Mouse (Mus musculus) kidney, adult 18-20 months (tissue): ENCODE results near the gene Slc30a2.

ENCODE experiments used
- DNase-seq: peaks from one replicate; pipeline ENCODE4 v3.0.0; 2021

The Slc30a2 gene

DNA sequence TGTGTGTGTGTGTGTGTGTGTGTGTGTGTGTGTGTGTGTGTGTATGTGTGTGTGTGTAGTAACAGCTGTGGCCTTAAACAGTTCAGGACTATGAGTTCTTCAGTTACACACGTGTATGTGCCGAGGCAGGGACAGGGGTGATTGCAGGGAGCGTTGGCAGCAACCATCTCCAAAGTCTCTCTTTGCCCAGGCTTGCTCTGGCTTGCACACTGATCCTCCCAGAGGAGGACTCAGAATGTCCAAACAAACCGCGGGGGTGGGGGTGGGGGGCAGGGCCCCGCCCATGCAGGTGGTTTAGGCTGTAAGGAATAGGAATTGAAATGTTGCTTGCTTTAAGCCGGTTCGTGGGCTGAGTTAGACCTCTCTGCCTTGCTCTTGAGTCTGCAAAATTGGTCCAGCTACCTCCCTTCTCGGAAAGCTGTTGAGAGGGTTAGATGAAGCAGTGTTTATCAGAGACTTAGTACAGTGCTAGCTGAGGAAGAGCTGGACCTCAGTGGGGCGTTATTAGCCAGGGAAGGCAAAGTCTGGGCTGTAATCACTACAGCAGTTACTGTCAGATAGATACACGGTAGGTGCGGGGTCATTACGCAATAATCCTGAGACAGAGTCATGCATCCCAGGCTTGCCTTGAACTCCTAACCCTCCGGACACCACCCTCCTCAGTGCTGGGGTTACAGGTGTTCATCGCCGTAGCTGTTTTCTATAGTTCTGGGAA lies 59.0 kb downstream of the Slc30a2 start:
- no peak for DNase-seq

DNA sequence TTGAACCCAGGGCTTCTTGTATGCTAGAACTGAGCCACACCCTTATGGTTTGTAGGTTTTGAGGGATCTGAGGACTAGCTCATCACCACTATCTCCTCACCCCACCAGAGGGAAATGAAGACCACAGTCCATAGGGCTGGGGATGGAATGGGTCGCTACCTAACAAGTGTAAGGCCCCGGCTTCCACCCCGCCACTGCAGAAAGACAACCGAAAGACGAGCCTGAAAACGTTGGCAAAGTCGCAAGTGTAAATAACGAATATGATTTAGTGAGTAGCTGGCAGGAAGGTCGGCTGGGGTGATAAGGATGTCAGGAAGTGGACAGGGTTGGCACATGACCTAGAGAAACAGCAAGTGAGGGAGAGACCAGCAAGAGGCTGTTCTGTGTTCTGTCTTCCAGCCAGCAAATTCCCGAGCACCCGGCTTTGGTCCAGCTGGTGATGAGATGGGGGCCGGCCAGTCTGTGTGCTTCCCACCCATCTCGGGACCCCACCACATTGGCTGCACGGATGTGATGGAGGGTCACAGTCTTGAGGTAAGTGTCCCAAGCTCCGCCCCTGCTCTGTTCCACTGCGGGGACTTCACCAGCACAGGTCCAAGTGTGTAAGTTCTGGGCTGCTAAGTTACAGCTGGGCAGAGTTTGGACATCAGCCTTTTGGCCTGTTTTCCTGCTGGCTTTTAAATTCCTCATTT lies 59.7 kb downstream of the Slc30a2 start:
- DNase-seq, result peak; percentile 58

- DNase-seq, result no peak
These were observed 60.7 kb downstream of the Slc30a2 start for GRCm38 (mm10) chr4:134403721-134404120.
